Mouse (Mus musculus) left cerebral cortex, postnatal 25 days (tissue): Measurements from ENCODE around the gene Jazf1. TPM values are rescaled to one million over a fixed set of nuclear protein-coding genes. Genes with fewer than 3 reads are reported as not detected.

Experiments
- DNase-seq, 2 experiments: peaks; one replicate each; pipeline ENCODE4 v3.0.0; 2022; ENCODE audit warnings: low spot score in 2 of 2, mixed read lengths in 1 of 2
- intact Hi-C: fragments of 180-260 bp; cut with DNase I; formaldehyde crosslinking; loops from one replicate; pipeline ENCODE4 v1.15.1; 2025
- total RNA-seq, 2 experiments: library from RNA; stranded (reverse); gene quantifications; 2 replicates each; pipeline ENCODE4 v1.2.3; 2021

Jazf1 gene
- total RNA-seq, 2 experiments from 2014 or later, result 32.8 to 35.3 TPM

DNA sequence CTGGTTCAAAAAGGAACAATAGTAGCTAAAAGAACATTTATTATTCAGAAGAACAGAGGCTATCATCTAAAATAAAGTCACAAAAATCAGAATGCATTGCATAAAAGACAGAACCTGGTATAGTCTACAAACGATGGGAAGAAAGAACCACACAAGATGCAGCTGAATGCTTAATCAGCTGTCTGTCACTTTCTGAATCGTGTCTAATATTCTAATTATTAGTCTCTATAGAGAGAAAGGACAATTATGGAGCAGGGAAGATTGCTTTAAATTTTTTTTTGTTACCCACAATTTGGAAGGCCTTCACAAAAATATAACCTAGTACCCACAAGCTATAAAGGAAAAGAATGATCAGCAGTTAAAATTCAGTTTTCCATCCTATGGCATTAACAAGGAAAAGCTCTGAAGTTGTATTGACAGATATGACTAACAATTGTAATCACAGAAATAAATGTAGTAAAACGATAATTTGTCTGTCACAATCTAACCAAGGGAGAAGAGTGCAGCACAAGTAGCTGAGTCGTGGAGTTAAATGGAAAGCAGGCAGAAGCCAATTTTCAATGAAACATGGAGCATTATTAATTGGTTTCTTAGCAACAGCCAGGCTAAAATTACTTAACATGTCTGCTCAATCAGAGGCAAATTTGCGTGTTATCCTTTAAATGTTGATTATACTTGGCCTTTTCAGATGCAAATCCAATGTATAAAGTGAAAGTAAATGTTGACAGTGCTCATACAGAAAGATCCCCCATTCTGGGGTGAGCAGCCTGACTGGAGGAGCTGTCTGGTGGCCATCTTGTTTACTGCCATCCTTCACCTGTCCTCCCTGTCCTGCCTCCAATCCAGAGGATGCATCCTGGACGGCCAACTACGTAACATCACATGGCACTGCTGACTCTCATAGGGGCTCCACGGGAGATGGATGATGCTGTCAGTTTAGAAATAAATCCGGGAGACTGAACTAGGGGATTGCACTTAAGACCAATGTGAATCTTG, 53.7 kb downstream of the Jazf1 start:
- intact Hi-C loops, result no loop called here
- no peak for DNase-seq

DNA sequence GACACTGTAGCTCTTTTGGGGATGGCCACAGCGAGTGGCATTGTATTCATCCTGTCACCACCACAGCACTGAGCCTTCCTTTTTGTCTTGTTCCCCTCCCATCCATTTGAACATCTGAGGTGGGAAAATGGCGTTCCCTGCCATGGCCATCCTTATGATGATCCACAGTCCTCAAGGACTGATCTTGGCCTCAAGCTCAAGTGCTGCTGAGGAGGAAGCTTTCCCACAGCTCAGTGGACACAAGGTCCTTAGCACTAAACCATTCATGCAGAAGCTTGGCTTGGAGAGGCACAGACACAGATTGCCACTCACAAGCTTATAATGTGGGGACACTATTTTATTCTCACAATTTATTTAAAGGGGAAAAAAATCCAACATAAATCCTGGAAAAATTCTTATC, 58.1 kb downstream of the Jazf1 start:
- intact Hi-C loops, result no loop called here

DNA sequence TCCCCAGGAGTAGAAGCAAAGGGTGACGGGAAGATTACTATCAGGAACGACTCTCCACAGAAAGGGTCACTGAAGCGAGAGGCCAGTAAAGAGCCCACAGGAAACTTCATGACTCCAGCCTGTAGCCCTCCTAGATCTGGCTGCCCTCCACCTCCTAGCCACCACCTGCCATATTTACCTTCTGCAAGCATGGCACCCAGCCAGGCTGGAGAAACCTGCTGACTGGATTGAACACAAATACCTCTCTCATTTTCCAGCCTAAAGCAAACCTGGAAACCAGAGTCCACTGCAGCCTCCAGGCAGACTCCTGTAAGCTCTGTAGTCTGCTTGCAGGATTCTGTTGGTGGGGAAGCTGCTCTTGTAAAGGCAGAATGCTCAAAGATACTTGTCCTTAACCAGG, 62.4 kb downstream of the Jazf1 start:
- intact Hi-C loops, result no loop called here
- no peak for DNase-seq

More for the DNA sequence above, 58.1 kb downstream of the Jazf1 start:
- DNase-seq, result no peak

DNA sequence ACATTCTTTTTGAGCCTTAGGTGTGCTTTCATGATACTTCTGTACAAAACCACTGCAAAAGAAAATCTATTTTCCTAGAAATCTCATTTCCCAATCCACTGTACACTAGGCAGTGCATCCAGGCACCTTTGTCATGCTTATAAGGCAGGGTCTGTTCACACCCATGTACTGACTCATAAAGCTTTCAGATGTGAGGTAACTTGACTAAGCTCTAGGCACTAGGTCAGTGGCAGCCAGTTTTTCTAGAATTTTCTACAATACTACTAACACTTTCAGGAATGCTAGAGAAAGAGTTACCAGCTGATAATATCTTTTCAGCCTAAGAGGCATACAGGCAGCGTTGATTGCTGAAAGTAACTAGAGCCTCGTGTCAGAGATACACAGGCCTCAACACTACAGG, 62.9 kb downstream of the Jazf1 start:
- DNase-seq, result no peak
- intact Hi-C loops, result no loop called here

DNA sequence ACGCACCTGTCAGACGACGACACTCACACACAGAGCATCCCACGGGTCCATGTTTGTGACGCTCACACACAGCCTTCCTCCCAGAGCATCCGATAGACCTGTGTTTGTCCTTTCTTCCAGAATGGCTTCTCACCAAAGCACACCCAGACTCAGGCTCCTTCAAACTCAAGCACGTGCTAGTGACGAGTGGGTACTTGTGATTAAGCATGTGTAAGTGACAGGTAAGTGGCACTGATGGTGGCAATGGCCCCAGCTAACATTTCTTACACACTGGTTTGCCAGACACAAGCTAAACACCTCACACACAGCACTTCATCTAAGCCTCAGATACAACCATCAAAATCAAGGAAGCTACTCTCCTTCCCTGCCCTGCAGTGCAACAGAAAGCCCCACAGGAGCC, 77.6 kb downstream of the Jazf1 start:
- intact Hi-C loops, result no loop called here
- no peak for DNase-seq

DNA sequence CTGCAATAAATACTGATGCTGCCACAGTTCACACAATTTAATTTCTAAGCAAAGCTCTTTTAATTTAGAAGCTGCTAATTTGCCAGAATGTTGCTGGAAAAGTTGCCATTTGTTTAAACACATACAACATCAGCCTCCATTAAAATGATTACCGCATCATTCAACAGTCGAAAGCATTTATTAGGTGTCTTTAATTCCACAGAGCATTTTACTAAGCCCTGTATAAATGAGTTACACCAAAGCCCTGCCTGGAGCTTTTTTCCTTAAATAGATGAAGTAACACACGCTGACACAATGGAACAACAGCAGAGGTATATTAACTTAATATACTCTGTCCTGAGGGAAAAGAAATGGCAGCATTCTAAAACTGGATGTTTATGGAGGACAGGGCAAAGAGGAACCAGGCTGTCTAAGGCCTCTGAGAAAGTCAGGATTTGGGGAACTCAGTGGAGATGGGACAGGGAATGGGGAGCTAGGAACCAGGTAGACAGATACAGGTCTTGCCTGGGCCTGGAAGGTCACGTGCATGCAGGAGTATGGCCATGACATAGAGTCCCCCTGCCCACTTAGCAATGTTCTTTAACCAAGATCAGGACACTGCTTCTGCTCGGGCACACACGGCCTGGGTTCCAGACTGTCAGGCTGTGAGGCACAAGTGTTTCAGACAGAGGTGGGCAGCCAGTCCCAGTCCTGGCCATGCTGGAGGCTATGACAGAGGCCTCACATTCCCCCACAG, 80.4 kb downstream of the Jazf1 start:
- intact Hi-C loops, result loop anchor here (5.0 kb wide), 1 partner anchor 61 kb away; no protein-coding TSS in a partner anchor
- DNase-seq, result no peak

DNA sequence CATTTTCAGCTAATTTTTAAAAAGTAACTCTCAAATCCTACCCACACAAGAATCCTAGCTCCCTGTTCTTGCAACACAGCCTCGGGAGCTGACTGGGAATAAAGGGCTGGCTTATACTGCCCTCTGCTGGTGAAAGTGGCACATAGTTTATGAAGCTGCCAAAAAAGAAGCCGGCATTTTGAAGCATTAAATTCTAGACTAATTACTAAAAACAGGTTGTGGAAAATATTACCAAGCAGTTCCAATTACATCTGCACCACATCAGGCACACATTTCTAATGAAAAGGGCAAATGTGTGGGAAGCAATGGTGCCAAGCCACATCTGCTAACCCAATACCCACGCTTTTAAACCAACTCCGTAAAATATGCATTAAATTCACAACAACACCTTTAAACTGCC, 81.0 kb downstream of the Jazf1 start:
- DNase-seq, result peak in 1 of 2 experiments; percentile 48
- intact Hi-C loops, result loop anchor here (5.0 kb wide), 1 partner anchor 60 kb away; no protein-coding TSS in a partner anchor

DNA sequence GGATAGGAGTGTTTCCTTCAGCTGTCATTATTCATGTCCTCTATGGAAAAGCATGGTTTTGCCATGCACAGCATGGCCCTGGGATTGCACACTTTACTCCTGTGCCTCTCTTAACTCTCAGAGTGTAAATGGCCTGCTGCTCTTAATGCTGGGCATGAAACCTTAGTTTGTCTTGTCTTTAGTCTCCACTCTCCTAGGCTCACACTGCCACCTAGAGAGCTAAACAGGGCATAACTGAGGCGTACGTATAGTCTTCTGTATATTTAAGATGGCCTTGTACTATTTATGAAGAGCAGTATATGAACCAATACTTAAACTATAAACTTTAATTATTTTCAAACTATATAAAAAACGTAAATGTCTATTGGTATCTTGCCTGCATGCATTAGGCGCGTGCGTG, 86.3 kb downstream of the Jazf1 start:
- no peak for DNase-seq
- intact Hi-C loops, result no loop called here

DNA sequence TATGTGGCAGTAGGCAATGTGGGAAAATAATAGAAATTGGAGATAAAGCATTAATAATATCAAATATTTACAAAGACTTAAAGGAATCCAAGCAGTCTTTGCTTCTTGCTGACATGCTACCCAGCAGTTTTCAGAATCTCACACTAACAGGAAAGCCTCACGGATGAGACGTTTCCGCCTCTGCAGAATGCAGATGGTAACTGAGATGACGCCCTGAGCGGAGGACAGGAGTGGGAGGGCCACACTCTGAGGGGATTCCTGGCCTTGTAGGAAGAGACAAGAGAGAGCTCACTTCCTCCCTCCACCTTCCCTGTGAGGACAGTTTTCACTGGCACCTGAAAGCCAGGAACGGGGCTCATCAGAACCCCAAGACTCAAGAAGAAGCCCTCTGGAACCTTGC, 88.9 kb downstream of the Jazf1 start:
- peak in 1 of 2 experiments; percentile 64 for DNase-seq
- intact Hi-C loops, result no loop called here

DNA sequence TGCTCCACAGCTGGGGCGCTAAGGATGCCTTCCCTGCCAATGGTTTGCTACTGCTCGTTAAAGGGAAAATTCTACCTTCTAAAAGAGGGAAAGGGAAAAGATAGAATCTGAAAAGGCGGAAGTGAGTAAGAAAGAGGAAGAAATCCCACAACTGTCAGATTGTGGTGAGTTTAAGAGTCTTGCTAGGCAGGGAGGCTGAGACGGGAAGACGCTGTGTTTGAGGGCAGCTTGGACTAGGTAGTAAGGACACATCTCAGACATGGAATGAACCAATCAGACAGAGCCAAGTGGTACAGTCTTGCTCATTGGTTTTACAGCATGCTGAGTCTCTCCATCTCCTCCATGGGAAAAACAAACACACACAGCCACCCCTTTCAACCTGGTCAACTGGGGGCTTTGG, 95.1 kb downstream of the Jazf1 start:
- DNase-seq, result no peak
- intact Hi-C loops, result loop anchor here (5.0 kb wide), 1 partner anchor 716 kb away; no protein-coding TSS in a partner anchor

DNA sequence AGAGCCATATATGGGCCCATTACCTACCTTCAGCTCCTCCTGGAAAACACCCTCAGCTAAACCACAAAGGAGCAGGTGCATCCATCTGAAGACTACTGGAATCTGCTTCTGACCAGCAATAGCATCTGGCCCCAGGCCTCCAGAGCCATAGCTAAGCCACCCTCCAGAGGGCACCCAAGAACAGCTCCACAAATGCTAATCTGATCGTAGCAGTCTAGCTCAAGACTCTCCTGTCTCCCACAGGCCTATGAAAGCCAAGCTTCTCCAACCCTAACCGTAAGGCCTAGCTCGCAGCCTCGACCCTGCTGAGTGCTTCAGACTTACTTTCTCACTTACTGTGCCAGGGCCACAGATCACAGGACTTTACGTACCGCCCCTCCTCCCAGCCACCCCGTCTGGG, 96.3 kb downstream of the Jazf1 start:
- intact Hi-C loops, result loop anchor here (5.0 kb wide), 1 partner anchor 715 kb away; no protein-coding TSS in a partner anchor
- no peak for DNase-seq

DNA sequence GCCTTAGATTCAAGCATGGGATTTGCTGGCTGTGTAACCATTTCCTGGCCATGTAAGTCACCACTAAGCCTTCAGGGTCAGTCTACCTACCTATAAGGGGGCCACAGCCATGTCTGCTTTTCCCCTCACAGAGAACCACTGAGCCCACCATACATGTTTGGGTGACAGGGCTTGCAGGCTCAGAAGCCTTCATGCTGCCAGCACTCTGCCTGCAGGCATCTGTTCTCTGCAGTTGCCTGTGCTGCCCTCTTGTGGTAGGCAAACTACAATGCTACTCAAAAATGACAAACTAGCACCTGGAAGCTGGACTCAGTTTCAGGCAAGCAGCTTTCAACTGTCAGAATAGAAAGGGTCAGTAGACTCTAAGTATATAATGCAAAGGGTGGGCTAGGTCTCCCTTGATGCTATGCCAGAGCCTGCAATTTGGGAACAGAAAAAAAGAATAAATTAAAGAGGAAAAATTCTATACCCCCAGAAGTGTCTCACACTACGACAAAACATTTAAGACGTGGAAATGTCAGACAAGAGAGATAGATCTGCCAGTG, 98.6 kb downstream of the Jazf1 start:
- peak; percentile 76 to 79 for DNase-seq
- intact Hi-C loops, result loop anchor here (2.0 to 5.0 kb wide), 2 partner anchors 43 to 712 kb away; no protein-coding TSS in a partner anchor

DNA sequence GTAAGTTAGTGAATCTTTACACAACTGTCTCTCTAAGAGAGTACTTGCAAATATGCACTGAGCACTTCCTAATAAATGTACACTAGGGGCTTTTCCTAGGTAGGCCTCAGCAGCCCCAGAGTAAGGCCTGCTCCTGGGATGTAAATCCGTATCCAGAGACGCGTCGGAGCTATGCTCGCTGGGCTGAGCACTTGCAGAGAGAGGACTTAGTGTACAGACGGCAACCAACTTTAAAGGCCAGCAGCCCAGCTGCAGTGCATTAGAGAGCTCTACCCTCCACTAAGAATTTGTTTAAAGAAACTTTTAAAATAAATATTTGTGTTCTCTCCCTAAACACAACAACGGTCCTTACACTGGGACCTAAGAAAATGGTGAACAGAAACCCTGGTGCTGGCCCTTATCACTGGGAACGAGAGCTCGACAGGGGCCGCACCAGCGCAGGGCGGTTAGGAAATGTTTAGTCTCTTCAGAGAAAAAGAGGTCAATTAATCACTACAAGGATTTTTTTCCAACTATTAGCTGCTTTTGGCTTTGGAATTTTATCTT, 100.0 kb downstream of the Jazf1 start:
- DNase-seq, result no peak
- intact Hi-C loops, result loop anchor here (2.0 kb wide), 1 partner anchor 42 kb away; no protein-coding TSS in a partner anchor

DNA sequence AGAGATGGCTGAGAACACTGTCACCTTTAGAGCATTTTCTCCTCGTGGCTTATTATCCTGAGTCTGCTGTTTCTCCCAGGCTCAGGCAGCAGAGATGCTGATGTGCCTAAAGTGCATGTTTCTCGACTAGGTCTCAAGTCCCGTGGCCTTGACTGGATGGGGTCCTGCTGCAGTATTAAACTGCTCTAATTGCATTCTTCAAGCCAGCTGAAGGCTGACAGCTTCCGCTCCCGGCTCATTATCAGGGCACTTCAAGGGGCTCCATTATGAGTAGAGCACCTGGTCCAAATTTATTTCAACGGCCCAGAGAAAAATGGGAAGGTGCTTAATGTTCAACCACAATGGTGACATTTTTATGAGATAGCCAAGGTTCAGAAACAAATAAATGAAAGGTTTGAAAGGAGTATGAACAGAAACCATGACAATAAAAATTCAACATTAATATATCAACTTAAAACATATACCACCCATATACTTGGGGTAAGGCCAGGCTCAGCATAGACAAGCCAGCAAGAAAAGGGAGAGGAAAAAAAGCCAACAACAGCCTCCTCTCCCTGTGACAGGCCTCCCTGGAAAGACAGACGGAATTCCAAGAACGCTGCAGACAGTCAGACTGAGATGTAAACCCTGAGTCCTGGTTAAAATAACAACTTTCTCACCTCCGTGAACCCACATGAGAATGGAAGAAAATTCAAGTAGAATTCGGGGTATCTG, 100.7 kb downstream of the Jazf1 start:
- no peak for DNase-seq
- intact Hi-C loops, result loop anchor here (2.0 kb wide), 1 partner anchor 41 kb away; no protein-coding TSS in a partner anchor

DNA sequence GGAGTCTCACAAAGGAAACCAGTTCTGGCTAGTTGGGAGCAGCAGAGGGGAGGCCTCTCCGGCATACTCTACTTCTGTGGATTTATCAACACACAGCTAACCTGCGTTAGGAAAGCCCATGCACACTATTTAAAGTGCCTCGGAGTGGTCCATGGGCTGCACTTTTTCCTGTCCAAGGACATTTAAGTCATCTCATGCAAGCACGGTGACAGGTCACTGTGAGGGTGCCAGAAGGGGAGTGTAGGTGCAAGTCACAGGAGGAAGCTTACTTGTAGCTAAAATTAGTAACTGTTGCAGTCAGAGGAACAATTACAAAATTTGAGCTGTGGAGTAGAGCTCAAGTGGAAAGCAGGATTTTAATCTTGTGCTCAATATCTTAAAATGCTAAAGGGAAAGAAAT, 102.4 kb downstream of the Jazf1 start:
- intact Hi-C loops, result no loop called here

DNA sequence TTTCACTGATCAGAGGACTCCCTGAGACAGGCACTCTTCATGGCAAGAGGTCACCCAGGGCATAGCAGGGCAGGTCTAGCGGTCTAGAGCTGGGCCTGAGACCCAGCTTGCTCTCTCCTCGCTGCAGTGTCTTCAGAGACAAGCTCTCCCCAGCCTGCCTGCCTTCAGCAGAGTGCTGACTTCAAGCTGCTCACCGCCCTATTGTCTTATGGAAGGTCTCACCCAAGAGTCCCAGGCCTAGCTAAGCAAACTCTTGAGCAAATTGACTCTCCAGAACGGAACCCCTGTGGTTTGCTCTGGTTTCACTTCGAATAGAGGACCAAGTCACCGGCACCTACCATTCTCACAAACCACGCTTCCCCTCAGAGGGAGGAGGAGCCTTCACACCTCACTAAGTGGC, 103.1 kb downstream of the Jazf1 start:
- intact Hi-C loops, result no loop called here

More for the DNA sequence above, 102.4 kb downstream of the Jazf1 start:
- no peak for DNase-seq

DNA sequence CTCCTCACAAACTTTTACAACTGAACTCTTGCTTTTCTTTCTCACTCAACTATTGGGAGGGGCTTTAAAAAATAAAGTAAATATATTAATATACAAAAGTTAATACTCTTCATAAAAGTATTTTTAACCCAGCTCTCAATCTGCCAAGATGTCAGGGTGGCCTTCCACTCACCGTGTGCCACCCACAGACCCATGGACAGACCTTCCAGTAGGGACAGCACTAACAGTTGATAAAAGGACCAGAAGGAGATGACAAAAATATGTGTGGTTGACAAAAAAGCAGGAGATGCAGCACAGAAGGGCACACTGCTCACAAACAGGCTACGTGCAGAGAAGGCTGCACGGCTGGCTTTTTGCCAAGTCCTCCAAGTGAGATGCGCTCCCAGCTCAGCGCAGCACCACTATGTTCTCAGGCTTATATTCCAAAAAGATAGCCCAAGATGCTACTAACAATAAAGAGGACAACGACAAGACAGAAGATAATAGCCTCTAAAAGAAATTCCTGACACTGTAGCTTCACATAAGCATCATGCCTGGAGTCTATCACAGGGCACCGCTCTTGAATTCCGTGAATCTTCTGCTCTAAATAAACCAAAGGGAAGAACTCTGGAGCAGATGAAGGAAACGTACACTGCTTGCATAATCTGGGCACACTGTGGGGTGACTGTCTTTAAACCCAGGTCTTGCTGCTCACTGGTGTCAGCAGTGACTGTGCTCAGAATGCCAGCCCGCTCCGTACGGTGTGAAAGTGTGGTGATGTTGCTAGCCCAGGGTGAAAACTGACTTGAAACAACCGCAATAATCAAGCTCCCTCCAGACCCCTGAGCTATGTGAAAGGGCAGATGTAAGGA, 104.4 kb downstream of the Jazf1 start:
- intact Hi-C loops, result no loop called here
- peak; percentile 43 to 55 for DNase-seq

More for the DNA sequence above, 103.1 kb downstream of the Jazf1 start:
- DNase-seq, result no peak

DNA sequence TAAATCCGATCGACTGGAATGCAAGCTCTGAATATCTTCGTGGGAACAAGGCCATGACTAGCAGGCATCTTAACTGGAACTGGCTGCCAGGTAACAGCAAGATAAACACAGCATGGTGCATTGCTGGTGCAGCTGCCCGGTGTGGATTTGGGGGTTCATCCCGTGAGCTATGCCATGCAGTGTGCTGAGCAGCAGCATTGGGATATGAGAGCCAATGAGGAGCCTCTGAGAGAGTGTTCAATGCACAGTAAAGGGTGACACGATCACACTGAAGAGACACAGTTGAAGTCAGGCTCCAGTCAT, 105.0 kb downstream of the Jazf1 start:
- DNase-seq, result no peak
- intact Hi-C loops, result no loop called here
